Mouse (Mus musculus) cerebellum, adult 2 months (tissue): ENCODE measurements around the gene Mon2.

Experiments used
- CTCF ChIP-seq: fragments of 200-500 bp; IDR thresholded peaks from 2 replicates; pipeline ENCODE4 v1.5.1; 2011; ENCODE audit warnings: low read depth, mild to moderate bottlenecking, control low read depth, low read length, moderate library complexity, borderline replicate concordance; ENCODE audit not compliant: insufficient read depth
- POLR2A ChIP-seq: fragments of 200-500 bp; IDR thresholded peaks from 2 replicates; pipeline ENCODE4 v1.6.1; 2011; ENCODE audit warnings: low read length, control low read depth, borderline replicate concordance; ENCODE audit not compliant: insufficient read depth

DNA sequence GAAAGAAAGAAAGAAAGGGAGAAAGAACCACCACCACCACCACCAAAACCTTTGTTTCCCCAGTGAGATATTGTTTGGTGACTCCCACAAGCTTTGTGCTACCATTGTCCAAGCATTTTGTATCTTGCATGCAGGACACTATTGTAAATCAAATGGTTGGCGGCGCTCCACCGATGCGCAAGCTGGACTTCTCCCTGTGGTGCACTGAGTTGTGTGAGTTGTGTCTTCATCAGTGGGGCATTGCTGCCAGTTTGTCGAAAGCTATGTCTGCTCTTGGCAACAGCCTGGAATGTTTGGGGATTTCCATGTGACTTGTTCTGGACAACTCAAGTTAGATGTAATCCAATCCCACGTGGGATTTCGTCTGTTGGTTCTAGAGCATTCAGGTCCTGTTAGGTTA is 18.2 kb upstream of the Mon2 start:
- TF ChIP-seq CTCF: no peak
- no peak for TF ChIP-seq POLR2A
